Mouse (Mus musculus) embryonic fibroblast, embryonic 13.5 days (primary cell): ENCODE results near the gene Mettl9.

ENCODE experiments used
- CTCF ChIP-seq: IDR thresholded peaks from 2 replicates; pipeline ENCODE4 v1.5.1; 2011; ENCODE audit warnings: mild to moderate bottlenecking, control low read depth, low read length, moderate library complexity, borderline replicate concordance; ENCODE audit not compliant: insufficient read depth
- POLR2A ChIP-seq: IDR thresholded peaks from 2 replicates; pipeline ENCODE4 v1.6.1; 2011; ENCODE audit warnings: low read depth, mild to moderate bottlenecking, control low read depth, low read length, moderate library complexity

DNA sequence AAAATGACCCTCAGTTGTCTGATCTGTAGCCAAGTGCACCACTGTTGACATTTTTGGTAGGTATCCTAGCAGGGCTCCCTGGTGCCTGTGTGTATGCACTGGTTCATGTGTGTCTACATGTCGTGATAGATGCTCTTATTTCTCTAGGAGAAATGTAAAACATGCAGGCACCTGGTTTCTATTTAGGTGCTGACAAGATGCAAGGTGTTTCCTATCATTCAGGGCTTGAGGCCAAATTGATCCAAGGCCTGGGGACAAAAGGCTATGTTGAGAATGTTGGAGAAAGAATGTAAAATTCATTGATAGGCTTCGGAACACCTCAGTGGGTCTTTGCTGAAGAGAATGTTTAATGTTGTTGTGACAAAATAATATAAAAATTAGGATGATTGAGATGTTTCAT is 47.6 kb downstream of the Mettl9 start:
- no peak for TF ChIP-seq CTCF
- no peak for TF ChIP-seq POLR2A
